Mouse (Mus musculus) heart, adult 11 months (tissue): Measurements from ENCODE around the gene Hist1h2ak.

Experiments
- DNase-seq: peaks from one replicate; pipeline ENCODE4 v3.0.0; 2022

Hist1h2ak gene

DNA sequence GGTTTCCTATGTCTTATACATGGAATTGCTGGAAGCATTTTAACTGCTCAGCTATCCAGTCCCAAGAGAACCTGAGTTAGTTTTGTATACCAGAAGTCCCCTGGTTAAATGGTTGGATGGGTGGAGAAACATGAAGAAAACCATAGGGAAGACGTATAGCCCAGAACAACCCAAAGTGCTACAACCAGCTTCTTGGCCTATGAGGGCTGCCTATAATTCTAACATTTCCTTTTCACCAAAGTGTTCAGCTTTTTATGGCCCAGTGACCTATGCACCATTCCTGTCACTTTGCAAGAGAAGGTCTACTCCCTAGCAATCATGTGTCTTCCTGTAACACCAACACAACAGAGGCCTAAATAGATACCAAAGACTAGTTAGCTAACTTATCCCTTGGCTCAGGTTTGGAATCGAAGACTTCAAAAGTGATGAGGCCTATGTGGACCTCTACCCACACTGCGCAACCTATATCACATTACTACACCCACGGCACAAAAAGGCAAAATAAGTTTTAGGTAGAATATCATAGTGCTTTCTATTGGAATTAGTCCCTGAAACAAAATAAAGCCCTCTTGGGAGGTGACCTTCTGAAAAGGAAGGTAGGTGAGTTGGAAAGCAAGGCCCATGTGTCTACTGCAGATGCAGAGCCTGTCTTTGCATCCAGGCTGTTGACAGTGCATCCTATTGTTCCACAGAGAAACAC lies 35.1 kb downstream of the Hist1h2ak start:
- DNase-seq: no peak

DNA sequence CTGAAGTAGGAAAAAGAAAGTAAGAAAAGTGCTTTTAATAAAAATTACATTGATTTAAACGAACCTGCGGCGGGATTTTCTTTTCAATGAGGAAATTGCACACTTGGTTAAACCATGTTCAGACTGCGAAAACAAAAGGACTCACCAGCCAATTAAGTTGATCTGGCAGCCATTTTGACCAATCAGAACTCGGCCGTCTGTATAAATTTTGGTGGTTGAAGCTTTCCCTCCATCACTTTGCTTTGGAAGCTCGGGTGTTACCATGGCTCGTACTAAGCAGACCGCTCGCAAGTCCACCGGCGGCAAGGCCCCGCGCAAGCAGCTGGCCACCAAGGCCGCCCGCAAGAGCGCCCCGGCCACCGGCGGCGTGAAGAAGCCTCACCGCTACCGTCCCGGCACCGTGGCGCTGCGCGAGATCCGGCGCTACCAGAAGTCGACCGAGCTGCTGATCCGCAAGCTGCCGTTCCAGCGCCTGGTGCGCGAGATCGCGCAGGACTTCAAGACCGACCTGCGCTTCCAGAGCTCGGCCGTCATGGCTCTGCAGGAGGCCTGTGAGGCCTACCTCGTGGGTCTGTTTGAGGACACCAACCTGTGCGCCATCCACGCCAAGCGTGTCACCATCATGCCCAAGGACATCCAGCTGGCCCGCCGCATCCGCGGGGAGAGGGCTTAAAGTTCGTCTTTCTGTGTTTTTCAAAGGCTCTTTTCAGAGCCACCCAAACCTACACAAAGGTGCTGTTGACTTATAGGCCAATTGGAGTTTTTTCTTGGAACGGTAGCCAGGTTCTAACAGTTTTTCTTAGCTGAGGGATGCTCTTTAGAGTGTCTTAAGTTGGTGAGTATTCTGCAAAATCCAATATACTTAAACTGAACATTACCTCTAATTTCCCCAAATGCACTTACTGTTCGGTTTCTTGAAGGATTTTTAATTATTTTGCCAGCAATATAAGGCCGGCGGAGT lies 36.0 kb downstream of the Hist1h2ak start, which contains the start of gene Hist1h3h:
Hist1h3h (plus strand) TSS at position 263 of the 961 bp plus-strand sequence.
- peak; percentile 99 for DNase-seq

DNA sequence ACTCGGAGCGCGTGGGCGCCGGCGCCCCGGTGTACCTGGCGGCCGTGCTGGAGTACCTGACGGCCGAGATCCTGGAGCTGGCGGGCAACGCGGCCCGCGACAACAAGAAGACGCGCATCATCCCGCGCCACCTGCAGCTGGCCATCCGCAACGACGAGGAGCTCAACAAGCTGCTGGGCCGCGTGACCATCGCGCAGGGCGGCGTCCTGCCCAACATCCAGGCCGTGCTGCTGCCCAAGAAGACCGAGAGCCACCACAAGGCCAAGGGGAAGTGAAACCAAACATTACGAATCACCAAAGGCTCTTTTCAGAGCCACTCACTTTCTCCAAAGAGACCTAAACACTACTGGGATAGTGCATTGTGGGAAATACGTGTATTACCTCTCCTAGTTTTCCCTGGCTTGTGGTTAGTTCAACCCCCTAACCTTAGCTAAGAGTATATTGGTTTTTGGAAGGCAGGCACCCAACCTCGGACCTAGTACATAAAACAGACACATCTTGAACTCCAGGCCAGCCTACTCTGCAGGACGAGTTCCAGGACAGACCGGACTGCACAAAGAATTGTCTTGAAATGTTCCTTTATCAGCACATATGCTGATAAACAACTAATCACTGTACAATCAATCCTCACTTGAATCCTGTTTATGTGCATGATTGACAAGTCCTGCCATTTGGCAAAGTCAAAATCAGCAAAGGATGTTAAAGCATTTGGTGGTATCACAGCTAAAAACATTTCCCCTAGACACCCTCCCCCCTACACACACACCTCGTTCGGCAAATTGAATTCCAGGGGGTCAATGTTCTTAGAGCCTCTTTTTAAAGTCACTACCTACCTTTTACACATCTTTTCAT lies 36.9 kb downstream of the Hist1h2ak start:
- DNase-seq: peak; percentile 93

- peak; percentile 99 for DNase-seq
These were observed 37.6 kb downstream of the Hist1h2ak start, which contains the start of the genes Hist1h2bl and Hist1h2ai for GRCm38 (mm10) chr13:21715864-21716539. Gene Hist1h2bl, minus strand, starts transcription at chr13:21716143. Gene Hist1h2ai, plus strand, starts transcription at chr13:21716422.

- peak; percentile 90 for DNase-seq
These were observed 38.3 kb downstream of the Hist1h2ak start for GRCm38 (mm10) chr13:21715131-21715863.

GRCm38 (mm10) chr13:21714725-21715124 lies 38.9 kb downstream of the Hist1h2ak start:
- DNase-seq: peak; percentile 91

DNA sequence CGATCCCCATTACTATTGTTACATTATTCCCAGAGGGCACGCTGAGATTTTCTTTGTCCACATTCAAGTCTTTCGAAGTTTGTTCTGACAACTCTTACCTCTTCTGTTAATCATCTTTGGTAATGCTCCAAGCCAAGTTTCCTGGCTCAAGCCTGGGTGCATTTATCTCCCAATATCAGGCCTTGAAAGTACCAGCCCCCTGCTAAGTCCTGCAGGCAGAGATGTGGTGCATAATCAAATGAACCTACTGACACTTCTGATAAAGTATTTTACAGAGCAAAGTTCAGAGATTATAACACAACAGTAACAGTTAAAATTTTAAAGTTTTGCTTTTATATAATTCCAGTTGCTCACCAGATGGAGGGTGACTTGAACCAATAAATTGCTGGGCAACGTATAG lies 41.9 kb downstream of the Hist1h2ak start:
- no peak for DNase-seq

DNA sequence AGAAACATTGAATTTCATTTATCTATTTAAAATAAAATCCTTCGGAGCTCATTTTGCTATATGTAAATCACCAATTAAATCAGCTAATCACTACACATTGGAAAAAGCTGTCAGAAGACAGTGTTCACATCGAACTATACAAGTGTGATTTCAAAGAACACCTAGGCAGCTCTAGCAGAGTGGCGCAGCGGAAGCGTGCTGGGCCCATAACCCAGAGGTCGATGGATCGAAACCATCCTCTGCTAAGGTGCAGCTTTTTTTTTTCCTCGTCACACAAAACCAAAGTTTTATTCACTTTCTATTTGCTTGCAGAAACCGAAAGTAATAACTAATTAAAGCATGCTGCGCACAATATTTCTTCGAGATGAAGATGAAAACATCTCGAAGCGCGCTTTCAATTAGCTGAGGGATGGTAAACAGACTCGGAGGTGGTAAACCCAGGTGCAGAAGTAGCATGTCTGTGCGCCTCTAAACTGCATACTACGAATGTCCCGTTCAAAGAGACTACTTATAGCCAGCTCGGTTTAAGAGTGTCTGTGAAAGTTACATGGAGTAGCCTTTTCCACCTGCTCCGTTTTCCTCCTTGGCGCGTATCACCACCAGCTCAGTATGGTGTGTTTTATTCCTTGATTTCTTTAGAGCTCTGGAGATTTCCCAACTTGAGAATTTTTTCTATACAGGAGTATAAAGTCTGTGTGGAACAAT lies 42.7 kb downstream of the Hist1h2ak start:
- DNase-seq: peak; percentile 93

DNA sequence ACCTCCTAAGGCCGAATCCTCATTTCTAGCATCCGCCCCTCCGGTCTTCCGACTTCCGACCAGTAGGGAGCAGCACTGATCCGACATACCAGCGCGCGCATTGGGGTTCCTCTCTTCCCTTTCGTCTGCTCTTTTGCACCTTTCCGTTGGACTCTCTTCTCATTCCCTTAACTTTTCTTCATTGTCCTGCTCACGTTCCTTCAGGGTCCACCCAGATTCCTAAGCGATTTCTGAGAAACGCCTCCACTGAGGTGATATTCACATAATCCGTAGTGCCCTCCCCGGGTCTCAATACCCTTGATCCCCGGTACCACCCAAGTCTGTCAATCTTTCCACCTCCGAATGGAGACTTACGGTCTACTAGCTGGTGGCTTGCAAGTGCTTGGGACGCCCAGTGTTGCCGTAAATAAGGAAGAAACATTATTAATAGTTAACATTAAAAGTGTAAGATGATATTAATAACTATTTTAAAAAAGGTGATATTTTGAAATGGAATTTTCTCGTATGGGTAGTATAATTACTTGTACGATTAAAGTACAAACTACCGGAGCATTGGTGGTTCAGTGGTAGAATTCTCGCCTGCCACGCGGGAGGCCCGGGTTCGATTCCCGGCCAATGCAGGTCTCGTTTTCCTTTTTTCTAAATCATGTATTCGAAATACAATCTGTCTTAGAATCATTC lies 43.5 kb downstream of the Hist1h2ak start:
- DNase-seq: peak; percentile 98

DNA sequence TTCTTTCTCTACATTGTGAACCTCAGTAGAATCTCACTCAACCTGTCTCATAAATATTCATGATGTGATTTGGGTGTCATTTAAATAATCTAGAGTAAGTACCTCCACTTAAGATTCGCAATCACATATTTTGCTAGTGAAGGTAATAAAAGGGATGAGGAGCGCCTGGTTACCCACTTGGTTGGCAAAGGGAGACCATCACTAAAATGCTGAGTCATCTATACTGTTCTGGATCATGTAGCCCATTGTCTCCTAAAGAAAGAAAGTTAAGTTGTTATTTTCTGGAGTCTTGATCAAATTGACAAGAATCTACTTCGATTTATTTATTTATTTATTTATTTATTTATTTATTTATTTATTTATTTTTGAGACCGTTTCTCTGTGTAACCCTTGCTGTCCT lies 47.0 kb downstream of the Hist1h2ak start:
- DNase-seq: no peak
